8 mouse cellular contexts compared by ENCODE assay signal in genomic region chr10:83359956-83360355, GRCm38 (mm10). TPM values are rescaled to one million over a fixed set of nuclear protein-coding genes. Genes with fewer than 3 reads are reported as not detected.
DNase-seq lines count a peak whose midpoint lies in the region; ATAC-seq and TF ChIP-seq lines count a peak whose summit lies in the region.

TSS of gene D10Wsu102e (plus strand) at chr10:83360221.

- no peak for TF ChIP-seq EP300 in liver, embryonic 14.5 days (IDR thresholded peaks at IDR 0.05; ENCODE audit: low read depth)
- TF ChIP-seq EP300 in stomach, postnatal 0 days (optimal IDR thresholded peaks at IDR 0.05), result no peak

- H3K4me1 ChIP-seq in forebrain, embryonic 10.5 days, result peaks cover 20% of the 10 kb centered on the region
- H3K4me1 ChIP-seq in heart, embryonic 15.5 days (replicated peaks), result peaks cover 17% of the 10 kb centered on the region
- H3K4me1 ChIP-seq in liver, embryonic 14.5 days (replicated peaks; ENCODE audit: control insufficient read depth in 2 of 2, insufficient read depth in 2 of 2, low read length in 1 of 2), result peaks cover 18 to 19% of the 10 kb centered on the region in 2 experiments
- H3K4me1 ChIP-seq in neural tube, embryonic 11.5 days (ENCODE audit: control insufficient read depth, insufficient read depth, low read length), result peaks cover 7% of the 10 kb centered on the region
- no peaks in the 10 kb centered on the region for H3K4me1 ChIP-seq in stomach, postnatal 0 days (replicated peaks; ENCODE audit: control insufficient read depth, insufficient read depth)

- DNase-seq in CD8-positive naive resting alpha-beta T cell, adult 2 months (ENCODE audit: low read depth in 2 of 2, low spot score in 2 of 2), result peak; percentile 83 to 87
- DNase-seq in c-Kit-positive CD71-negative TER-119-negative erythroid progenitor cells, embryonic 14.5 days (ENCODE audit: low read depth), result peak; percentile 94
- DNase-seq in forebrain, embryonic 10.5 days (ENCODE audit: extremely low spot score, low spot score), result peak; percentile 98
- peak; percentile 99 for DNase-seq in kidney, postnatal 25 days
- peak; percentile 89 to 92 (median 91) for DNase-seq in liver, embryonic 14.5 days (ENCODE audit: low read depth in 3 of 3, low spot score in 3 of 3)
- peak; percentile 98 for DNase-seq in neural tube, embryonic 11.5 days (ENCODE audit: low spot score)
- peak; percentile 98 for DNase-seq in stomach, postnatal 0 days (ENCODE audit: low spot score)

- ATAC-seq in heart, embryonic 15.5 days (replicated peaks; ENCODE audit: insufficient number of reproducible peaks, insufficient read depth, low FRiP score, low read depth), result peak; percentile 98
- peak; percentile 96 for ATAC-seq in liver, embryonic 14.5 days (ENCODE audit: insufficient read depth)
- peak; percentile 98 for ATAC-seq in neural tube, embryonic 11.5 days (ENCODE audit: insufficient read depth, low FRiP score, low TSS enrichment)
- ATAC-seq in stomach, postnatal 0 days (ENCODE audit: low FRiP score, low TSS enrichment), result peak; percentile 98

- peak within 1 kb of the TSS; percentile 82 for H3K4me2 ChIP-seq in heart, embryonic 15.5 days
- peak within 1 kb of the TSS; percentile 88 for H3K4me2 ChIP-seq in liver, embryonic 14.5 days (ENCODE audit: low read depth)
- peak within 1 kb of the TSS; percentile 70 for H3K4me2 ChIP-seq in neural tube, embryonic 11.5 days (ENCODE audit: low read depth)
- H3K4me2 ChIP-seq in stomach, postnatal 0 days (replicated peaks; ENCODE audit: low read depth), result peak within 1 kb of the TSS; percentile 95

- under 1% methylated on average over 30 of the region's 30 CpGs for WGBS in forebrain, embryonic 10.5 days
- under 1% methylated on average over 30 of the region's 30 CpGs for WGBS in heart, embryonic 15.5 days
- under 1% methylated on average over 30 of the region's 30 CpGs for WGBS in liver, embryonic 14.5 days (ENCODE audit: insufficient replicate concordance)
- under 1% methylated on average over 30 of the region's 30 CpGs for WGBS in neural tube, embryonic 11.5 days
- whole genome bisulfite sequencing in stomach, postnatal 0 days, result under 1% methylated on average over 30 of the region's 30 CpGs

- TF ChIP-seq CTCF in liver, embryonic 14.5 days (IDR thresholded peaks at IDR 0.05; ENCODE audit: low read depth), result no peak
- no peak; the same call in 1 of the 2 replicates for TF ChIP-seq CTCF in stomach, postnatal 0 days (IDR thresholded peaks at IDR 0.05; ENCODE audit: low read depth)

- H3K36me3 ChIP-seq in forebrain, embryonic 10.5 days (replicated peaks), result peaks cover 28% of the 10 kb centered on the region
- peaks cover 13% of the 10 kb centered on the region for H3K36me3 ChIP-seq in heart, embryonic 15.5 days
- peaks cover 9% of the 10 kb centered on the region for H3K36me3 ChIP-seq in liver, embryonic 14.5 days (replicated peaks; ENCODE audit: control insufficient read depth, insufficient read depth, low read depth)
- peaks cover 2% of the 10 kb centered on the region; the same call in 1 of the 2 replicates for H3K36me3 ChIP-seq in neural tube, embryonic 11.5 days (ENCODE audit: control insufficient read depth, insufficient read depth, low read length)
- peaks cover 7% of the 10 kb centered on the region; the same call in 1 of the 2 replicates for H3K36me3 ChIP-seq in stomach, postnatal 0 days (ENCODE audit: control insufficient read depth, insufficient read depth, low read length)

- no peaks in the 10 kb centered on the region for H3K9me3 ChIP-seq in forebrain, embryonic 10.5 days
- H3K9me3 ChIP-seq in heart, embryonic 15.5 days (replicated peaks), result no peaks in the 10 kb centered on the region
- H3K9me3 ChIP-seq in liver, embryonic 14.5 days (ENCODE audit: control insufficient read depth, low read length), result no peaks in the 10 kb centered on the region
- no peaks in the 10 kb centered on the region for H3K9me3 ChIP-seq in neural tube, embryonic 11.5 days (ENCODE audit: control insufficient read depth, low read length)
- H3K9me3 ChIP-seq in stomach, postnatal 0 days (ENCODE audit: control insufficient read depth, low read length), result no peaks in the 10 kb centered on the region

- H3K4me3 ChIP-seq in forebrain, embryonic 10.5 days, result peak within 1 kb of the TSS; percentile 99
- H3K4me3 ChIP-seq in heart, embryonic 15.5 days, result peak within 1 kb of the TSS; percentile 69
- peak within 1 kb of the TSS; percentile 88 to 92 for H3K4me3 ChIP-seq in liver, embryonic 14.5 days (ENCODE audit: insufficient read depth in 1 of 2, low read depth in 2 of 2, low read length in 2 of 2)
- peak within 1 kb of the TSS; percentile 91 for H3K4me3 ChIP-seq in neural tube, embryonic 11.5 days (ENCODE audit: low read depth, low read length)
- H3K4me3 ChIP-seq in stomach, postnatal 0 days (ENCODE audit: low read depth, low read length), result peak within 1 kb of the TSS; percentile 82

- H3K9ac ChIP-seq in heart, embryonic 15.5 days, result peak within 1 kb of the TSS; percentile 72
- peak within 1 kb of the TSS; percentile 83 for H3K9ac ChIP-seq in liver, embryonic 14.5 days (replicated peaks)
- H3K9ac ChIP-seq in neural tube, embryonic 11.5 days (ENCODE audit: low read length), result peak within 1 kb of the TSS; percentile 88
- H3K9ac ChIP-seq in stomach, postnatal 0 days (ENCODE audit: low read length), result peak within 1 kb of the TSS; percentile 78

- H3K27ac ChIP-seq in forebrain, embryonic 10.5 days, result peak within 1 kb of the TSS; percentile 91
- H3K27ac ChIP-seq in heart, embryonic 15.5 days, result peak within 1 kb of the TSS; percentile 61
- no peak within 1 kb of the TSS for H3K27ac ChIP-seq in liver, embryonic 14.5 days
- H3K27ac ChIP-seq in neural tube, embryonic 11.5 days (ENCODE audit: low read depth, low read length), result peak within 1 kb of the TSS; percentile 64
- H3K27ac ChIP-seq in stomach, postnatal 0 days (replicated peaks), result peak within 1 kb of the TSS; percentile 82

- H3K27me3 ChIP-seq in forebrain, embryonic 10.5 days (ENCODE audit: poor library complexity, severe bottlenecking), result no peaks in the 10 kb centered on the region
- no peaks in the 10 kb centered on the region for H3K27me3 ChIP-seq in heart, embryonic 15.5 days
- H3K27me3 ChIP-seq in liver, embryonic 14.5 days (ENCODE audit: control insufficient read depth, insufficient read depth, low read length), result no peaks in the 10 kb centered on the region
- no peaks in the 10 kb centered on the region for H3K27me3 ChIP-seq in neural tube, embryonic 11.5 days (ENCODE audit: control insufficient read depth, insufficient read depth, low read length)
- no peaks in the 10 kb centered on the region for H3K27me3 ChIP-seq in stomach, postnatal 0 days (ENCODE audit: control insufficient read depth, insufficient read depth, low read length)

RNA-seq across cellular contexts. Expression of gene D10Wsu102e, which starts in this region (rescaled TPM):
- 1.4 and 1.5 TPM in 2 replicates for polyA plus RNA-seq in forebrain, embryonic 10.5 days (2016; fragmentation: Nextera tagmentation; extraction: Ambion mirVana)
- 0.30 and 0.38 TPM in 2 replicates for polyA plus RNA-seq in heart, embryonic 15.5 days (2015; fragmentation: Nextera tagmentation; extraction: Ambion mirVana)
- 0.16 and 0.19 TPM in 2 replicates for polyA plus RNA-seq in liver, embryonic 14.5 days (2012; rRNA removed)
- 0.20 TPM in 2 replicates for polyA plus RNA-seq in liver, embryonic 14.5 days (2014; fragmentation: Nextera tagmentation; extraction: Ambion mirVana)
- 0.97 and 1.0 TPM in 2 replicates for polyA plus RNA-seq in neural tube, embryonic 11.5 days (2014; fragmentation: Nextera tagmentation; extraction: Ambion mirVana)
- 0.23 and 0.27 TPM in 2 replicates for polyA plus RNA-seq in stomach, postnatal 0 days (2015; fragmentation: Nextera tagmentation; extraction: Ambion mirVana)

Comparison
In these comparisons a context has a peak if more than half of its experiments do, and no peak if none do; other contexts are left out.
1. Peak in ATAC-seq, H3K4me3 ChIP-seq, H3K27ac ChIP-seq, H3K9ac ChIP-seq and H3K4me2 ChIP-seq in heart, embryonic 15.5 days; RNA of the gene not detected or under 1 TPM.
2. Peak in DNase-seq, ATAC-seq, H3K4me3 ChIP-seq, H3K9ac ChIP-seq and H3K4me2 ChIP-seq in liver, embryonic 14.5 days; RNA of the gene not detected or under 1 TPM.
3. Peak in DNase-seq, ATAC-seq, H3K4me3 ChIP-seq, H3K27ac ChIP-seq, H3K9ac ChIP-seq and H3K4me2 ChIP-seq in stomach, postnatal 0 days; RNA of the gene not detected or under 1 TPM.